Mouse (Mus musculus): ENCODE data around the gene Col19a1.
A peak's percentile ranks its signal among the peaks of the same experiment; 100 is the strongest.
"Not testable (repeated sequence)": the region's sequence is repeated elsewhere in the genome, so short reads cannot be mapped to it uniquely, and the experiment has no call there.

Gene Col19a1

GRCm38 (mm10) chr1:24587141-24587541, at the start of gene Col19a1:
Gene Col19a1, minus strand, starts transcription at chr1:24587472.
- DNase-seq (ENCODE audit: low spot score in 2 of 2), result no peak

- no peak for DNase-seq (ENCODE audit: low spot score in 2 of 2)
Measured at GRCm38 (mm10) chr1:24633553-24634132, 46.4 kb upstream of the Col19a1 start.

GRCm38 (mm10) chr1:24612556-24612955, 25.3 kb upstream of the Col19a1 start:
- DNase-seq (ENCODE audit: low spot score in 2 of 2), result not testable (repeated sequence)

GRCm38 (mm10) chr1:24595096-24595495, 7.8 kb upstream of the Col19a1 start:
- DNase-seq (ENCODE audit: low spot score in 2 of 2), result no peak

GRCm38 (mm10) chr1:24586370-24587140, 717 bp downstream of the Col19a1 start:
- DNase-seq (ENCODE audit: low spot score in 2 of 2), result peak in 1 of 2 experiments; percentile 20

GRCm38 (mm10) chr1:24572602-24573001, 14.7 kb downstream of the Col19a1 start:
- DNase-seq (ENCODE audit: low spot score in 2 of 2), result no peak

GRCm38 (mm10) chr1:24564113-24564512, 23.2 kb downstream of the Col19a1 start:
- no peak for DNase-seq (ENCODE audit: low spot score in 2 of 2)

GRCm38 (mm10) chr1:24558005-24558404, 29.3 kb downstream of the Col19a1 start:
- DNase-seq (ENCODE audit: low spot score in 2 of 2), result no peak

GRCm38 (mm10) chr1:24553462-24553861, 33.8 kb downstream of the Col19a1 start:
- DNase-seq (ENCODE audit: low spot score in 2 of 2), result no peak

GRCm38 (mm10) chr1:24550560-24551280, 36.6 kb downstream of the Col19a1 start:
- no peak for DNase-seq (ENCODE audit: low spot score in 2 of 2)

GRCm38 (mm10) chr1:24550031-24550430, 37.2 kb downstream of the Col19a1 start:
- DNase-seq (ENCODE audit: low spot score in 2 of 2), result no peak

- no peak for DNase-seq (ENCODE audit: low spot score in 2 of 2)
Measured at GRCm38 (mm10) chr1:24549050-24549449, 38.2 kb downstream of the Col19a1 start.

- DNase-seq (ENCODE audit: low spot score in 2 of 2), result no peak
Measured at GRCm38 (mm10) chr1:24547574-24547973, 39.7 kb downstream of the Col19a1 start.

GRCm38 (mm10) chr1:24539852-24540251, 47.4 kb downstream of the Col19a1 start:
- DNase-seq (ENCODE audit: low spot score in 2 of 2), result no peak

GRCm38 (mm10) chr1:24527194-24527593, 60.1 kb downstream of the Col19a1 start:
- no peak for DNase-seq (ENCODE audit: low spot score in 2 of 2)

- no peak for DNase-seq (ENCODE audit: low spot score in 2 of 2)
Measured at GRCm38 (mm10) chr1:24517462-24517861, 69.8 kb downstream of the Col19a1 start.

- no peak for DNase-seq (ENCODE audit: low spot score in 2 of 2)
Measured at GRCm38 (mm10) chr1:24515341-24515740, 71.9 kb downstream of the Col19a1 start.

GRCm38 (mm10) chr1:24511536-24511935, 75.7 kb downstream of the Col19a1 start:
- no peak for DNase-seq (ENCODE audit: low spot score in 2 of 2)

GRCm38 (mm10) chr1:24495400-24495799, 91.9 kb downstream of the Col19a1 start:
- no peak for DNase-seq (ENCODE audit: low spot score in 2 of 2)

GRCm38 (mm10) chr1:24484161-24484560, 103.1 kb downstream of the Col19a1 start:
- DNase-seq (ENCODE audit: low spot score in 2 of 2), result no peak

- no peak for DNase-seq (ENCODE audit: low spot score in 2 of 2)
Measured at GRCm38 (mm10) chr1:24471096-24471710, 116.1 kb downstream of the Col19a1 start.

GRCm38 (mm10) chr1:24470633-24471032, 116.6 kb downstream of the Col19a1 start:
- DNase-seq (ENCODE audit: low spot score in 2 of 2), result no peak

Measured in urinary bladder, postnatal 36 days (tissue).